Mouse (Mus musculus): ENCODE measurements around the gene Itgav.

The Itgav gene

DNA sequence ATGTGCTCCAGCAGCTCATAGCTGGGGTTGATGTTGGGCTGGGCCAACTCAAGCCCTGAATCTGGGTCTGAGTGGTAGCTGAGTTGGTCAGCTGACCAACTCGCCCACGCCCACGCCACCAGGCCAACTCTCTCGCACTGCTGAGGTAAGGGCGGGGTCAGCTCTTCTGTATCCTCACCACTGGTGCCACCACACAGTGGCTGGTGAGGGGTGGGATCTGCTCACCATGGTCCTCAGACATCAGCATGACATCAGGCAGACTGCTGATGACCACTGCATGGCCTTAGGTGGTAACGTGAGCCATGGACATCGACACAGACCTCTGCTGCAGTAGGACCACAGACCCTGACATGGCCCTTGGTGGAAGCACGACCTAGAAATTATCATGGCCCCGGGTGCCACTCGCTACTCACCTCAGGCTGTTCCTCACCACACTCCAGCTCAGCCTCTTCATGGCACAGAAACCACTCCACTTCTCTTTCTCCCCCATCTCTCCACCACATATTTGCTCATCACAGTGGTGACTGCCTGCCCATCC lies 24.5 kb downstream of the Itgav start:
- DNase-seq (ENCODE audit: low spot score): no peak

DNA sequence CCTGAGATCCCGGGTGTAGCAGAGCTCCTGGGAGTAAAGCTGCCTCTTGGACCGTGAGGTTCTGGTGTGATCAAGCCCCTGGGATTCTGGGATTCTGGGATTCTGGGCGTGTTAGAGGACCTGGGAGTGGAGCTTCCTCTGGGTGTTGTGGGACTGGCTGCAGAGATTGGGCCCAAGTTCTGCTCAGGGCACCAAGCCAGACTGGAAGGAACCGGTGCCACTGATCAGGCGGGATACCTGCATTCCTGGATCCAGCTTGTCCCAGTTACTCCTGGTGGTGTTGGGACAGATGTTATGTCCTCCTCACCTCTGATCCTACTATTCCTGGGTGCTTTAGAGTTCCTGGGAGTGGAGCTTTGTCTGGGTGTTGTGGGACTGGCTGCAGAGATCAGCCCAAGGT lies 28.8 kb downstream of the Itgav start:
- no peak for DNase-seq (ENCODE audit: low spot score)

GRCm38 (mm10) chr2:83754306-83754837 lies 30.2 kb downstream of the Itgav start:
- no peak for DNase-seq (ENCODE audit: low spot score)

GRCm38 (mm10) chr2:83758606-83759215 lies 34.5 kb downstream of the Itgav start:
- DNase-seq (ENCODE audit: low spot score): no peak

DNA sequence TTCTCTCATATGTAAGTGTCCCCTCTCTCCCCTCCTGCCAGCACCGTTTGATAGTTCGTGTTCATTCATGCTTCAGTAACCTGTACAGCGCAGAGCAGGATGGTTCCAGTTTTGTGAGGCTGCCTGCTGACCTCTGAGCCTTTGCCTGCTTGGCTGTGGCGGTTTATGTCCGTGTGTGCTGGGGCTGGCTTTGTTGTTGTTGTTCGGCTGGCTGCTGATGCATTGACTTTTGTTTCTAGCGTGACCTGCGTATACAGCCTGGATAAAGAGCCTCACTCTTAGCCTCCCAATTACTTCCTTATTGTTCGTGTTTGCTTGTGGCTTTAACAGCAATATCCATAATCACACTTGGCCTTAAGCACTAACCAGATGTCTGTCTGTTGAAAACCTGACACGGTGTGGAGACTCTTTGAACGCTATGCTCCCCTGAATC lies 35.0 kb downstream of the Itgav start:
- DNase-seq (ENCODE audit: low spot score): no peak

GRCm38 (mm10) chr2:83759667-83760066 lies 35.5 kb downstream of the Itgav start:
- DNase-seq (ENCODE audit: low spot score): no peak

DNA sequence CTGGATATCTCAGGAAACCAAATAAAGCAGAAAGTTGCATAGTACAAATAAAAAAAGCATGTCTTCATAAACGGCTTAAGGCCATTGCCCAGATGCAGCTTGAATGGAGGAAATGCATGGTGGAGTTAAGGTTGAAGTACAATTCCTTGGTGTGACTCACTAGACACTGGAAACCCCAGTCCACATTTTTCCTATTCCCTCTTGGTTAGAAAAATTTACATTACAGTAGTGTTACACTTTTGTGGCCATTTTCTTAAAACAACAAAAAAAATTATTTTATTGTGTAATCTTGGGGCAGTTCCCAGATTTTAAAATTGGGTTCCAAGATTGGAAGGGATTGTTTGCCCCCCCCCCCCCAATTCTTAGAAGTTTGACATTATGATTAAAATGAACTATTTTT lies 35.9 kb downstream of the Itgav start:
- DNase-seq (ENCODE audit: low spot score): no peak

DNA sequence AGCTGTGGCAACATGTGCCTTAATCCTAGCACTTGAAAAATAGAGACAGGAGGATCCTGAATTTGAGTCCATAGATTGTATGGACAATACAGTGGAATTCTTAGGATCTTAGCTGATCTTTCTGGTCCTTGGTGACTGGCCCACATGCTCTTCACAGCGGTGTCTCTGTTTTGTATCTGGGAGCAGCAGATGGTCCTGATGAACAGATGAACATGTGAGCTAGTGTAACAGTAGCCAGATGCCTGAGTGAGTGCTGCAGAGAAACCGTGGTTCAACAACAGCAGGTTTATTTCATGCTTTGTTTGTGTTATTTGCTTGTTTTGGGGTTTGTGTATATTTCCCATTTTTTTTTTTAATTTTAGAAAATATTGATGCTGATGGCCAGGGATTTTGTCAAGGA lies 37.3 kb downstream of the Itgav start:
- no peak for DNase-seq (ENCODE audit: low spot score)

GRCm38 (mm10) chr2:83762106-83762855 lies 38.1 kb downstream of the Itgav start:
- DNase-seq (ENCODE audit: low spot score): no peak

- no peak for DNase-seq (ENCODE audit: low spot score)
These were observed 41.9 kb downstream of the Itgav start for GRCm38 (mm10) chr2:83766058-83766457.

- no peak for DNase-seq (ENCODE audit: low spot score)
These were observed 42.7 kb downstream of the Itgav start for GRCm38 (mm10) chr2:83766878-83767277.

GRCm38 (mm10) chr2:83768311-83769047 lies 44.3 kb downstream of the Itgav start:
- no peak for DNase-seq (ENCODE audit: low spot score)

GRCm38 (mm10) chr2:83771155-83771812 lies 47.1 kb downstream of the Itgav start:
- peak; percentile 81 for DNase-seq (ENCODE audit: low spot score)

GRCm38 (mm10) chr2:83791330-83792073 lies 67.3 kb downstream of the Itgav start:
- DNase-seq (ENCODE audit: low spot score): no peak

DNA sequence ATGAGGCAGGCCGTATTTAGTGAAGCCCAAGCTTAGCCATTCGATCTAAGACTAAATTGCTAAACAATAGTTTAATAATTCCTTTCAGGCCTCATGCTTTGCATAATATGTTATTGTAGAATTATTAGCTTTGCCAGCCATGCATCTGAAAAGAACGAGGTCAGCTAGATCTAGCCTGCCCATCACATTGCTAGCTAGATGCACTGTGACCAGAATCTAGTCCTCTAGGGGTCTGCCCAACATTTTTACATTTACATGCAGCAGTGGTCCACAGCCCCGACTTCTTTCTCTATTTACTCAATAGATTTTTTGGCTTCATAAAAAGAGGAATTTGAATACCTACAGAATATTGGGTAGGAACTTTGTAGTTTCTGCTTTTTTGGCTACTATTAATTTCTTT lies 67.9 kb downstream of the Itgav start:
- DNase-seq (ENCODE audit: low spot score): no peak

DNA sequence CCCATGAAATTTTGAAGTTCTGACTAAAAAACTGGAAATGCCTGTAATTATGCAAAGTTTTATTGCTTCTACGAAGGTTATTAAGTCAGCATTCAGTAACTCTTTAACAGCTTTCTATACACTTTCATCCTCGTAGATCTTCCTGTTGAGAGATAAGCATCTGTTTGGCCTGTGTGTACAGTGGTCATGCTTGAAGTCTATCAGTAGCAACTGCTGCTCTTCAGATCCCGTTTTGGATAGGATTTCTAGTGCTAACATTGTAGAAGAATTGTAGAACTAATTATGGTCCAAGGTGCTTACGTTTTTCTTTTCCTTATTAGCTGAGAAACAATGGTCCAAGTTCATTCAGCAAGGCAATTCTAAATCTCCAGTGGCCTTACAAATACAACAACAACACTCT lies 71.6 kb downstream of the Itgav start:
- DNase-seq (ENCODE audit: low spot score): no peak

DNA sequence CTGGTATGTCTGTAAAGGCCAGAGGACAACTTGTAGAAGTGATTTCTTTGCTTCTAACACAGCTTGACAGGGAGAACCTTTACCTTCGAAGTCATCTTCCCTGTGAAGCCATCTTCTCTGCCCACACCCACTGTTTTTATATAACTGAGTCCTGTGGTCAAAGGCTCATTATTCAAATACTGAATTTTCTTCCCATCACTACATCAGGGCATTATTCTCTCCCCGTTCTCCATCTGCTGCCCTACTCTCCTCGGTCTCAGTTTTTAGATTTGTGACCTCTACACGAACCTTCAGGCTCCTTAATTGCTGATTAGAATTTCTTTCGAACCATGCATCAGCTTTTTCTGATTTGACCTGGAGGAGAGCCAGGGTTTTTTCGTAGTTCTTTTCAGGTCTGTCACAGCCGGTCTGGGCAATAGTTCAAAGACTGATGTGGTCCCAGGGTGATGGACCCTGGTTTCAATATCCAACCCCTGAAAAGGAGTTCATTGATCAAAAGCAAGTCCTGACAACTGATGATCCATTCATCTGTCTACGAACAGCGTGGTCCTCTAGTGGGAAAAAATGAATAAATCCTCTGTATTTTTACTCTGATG lies 73.8 kb downstream of the Itgav start:
- no peak for DNase-seq (ENCODE audit: low spot score)

DNA sequence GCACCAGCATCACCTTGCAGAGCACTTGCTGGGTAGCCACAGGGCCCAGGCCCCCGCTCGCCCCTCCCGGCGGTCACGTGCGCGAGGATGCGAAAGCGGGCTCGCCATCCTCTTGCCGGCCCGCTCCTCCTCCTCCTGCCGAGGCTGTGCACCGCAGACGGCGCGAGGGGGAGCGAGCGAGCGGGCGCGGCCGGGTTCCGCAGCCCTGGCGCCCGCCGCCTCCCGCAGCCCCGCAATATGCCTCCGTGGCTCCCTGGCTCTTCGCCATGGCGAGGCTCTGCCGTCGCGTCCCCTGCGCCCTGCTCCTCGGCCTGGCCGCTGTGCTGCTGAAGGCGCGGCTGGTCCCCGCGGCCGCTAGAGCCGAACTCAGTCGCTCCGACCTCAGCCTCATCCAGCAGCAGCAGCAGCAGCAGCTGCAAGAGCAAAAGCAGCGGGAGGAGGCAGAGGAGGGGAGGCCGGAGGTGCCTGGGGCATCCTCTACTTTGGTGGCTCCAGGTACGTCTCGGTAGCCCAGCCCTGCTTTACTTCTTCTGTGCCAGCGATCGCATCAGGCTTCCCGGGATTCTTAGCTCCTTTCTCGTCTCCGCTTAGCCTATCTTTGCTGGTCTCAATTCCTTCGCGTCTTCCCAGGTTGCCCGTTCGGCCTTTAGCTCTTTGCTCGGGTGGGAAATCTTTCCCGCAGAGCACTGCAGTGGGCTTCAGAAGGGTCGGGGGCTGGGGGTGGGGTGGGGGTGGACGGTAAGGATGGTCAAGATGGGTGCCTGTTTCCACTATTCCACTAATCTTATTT lies 88.5 kb downstream of the Itgav start, which contains the start of gene Fam171b:
Gene Fam171b, plus strand, starts transcription at position 154 of the 790 bp plus-strand sequence.
- DNase-seq (ENCODE audit: low spot score): peak; percentile 63

GRCm38 (mm10) chr2:83813273-83813892 lies 89.2 kb downstream of the Itgav start:
- no peak for DNase-seq (ENCODE audit: low spot score)
